Mouse (Mus musculus) lung, postnatal 0 days (tissue): ENCODE measurements at regions not wholly inside any gene's neighbourhood (a gene's known extent, or its start where the extent isn't known, plus 50 kb on each side); places are given as distances from the start of the nearest gene placed in this dataset.

ENCODE experiments used
- ATAC-seq: fragments of 200-750 bp; cut with Nextera tagmentation; 2 replicates; pipeline ENCODE4 v1.8.0; 2017; ENCODE audit warnings: moderate library complexity
- DNase-seq: peaks from one replicate; pipeline ENCODE4 v3.0.0-alpha.2; 2016; ENCODE audit warnings: low spot score
- H3K27ac ChIP-seq: fragments of 300-500 bp; sonication (generic); 2 replicates; pipeline ENCODE4 v1.5.1; 2014; ENCODE audit warnings: antibody characterized with exemption, mild to moderate bottlenecking, low read length, mixed read lengths
- H3K27me3 ChIP-seq: fragments of 300-500 bp; sonication (generic); replicated peaks from 2 replicates; pipeline ENCODE4 v1.6.1; 2014; ENCODE audit warnings: low read length, mixed read lengths; ENCODE audit not compliant: insufficient read depth
- H3K36me3 ChIP-seq: fragments of 300-500 bp; sonication (generic); 2 replicates; pipeline ENCODE4 v1.6.1; 2014; ENCODE audit warnings: low read length, mixed read lengths; ENCODE audit not compliant: insufficient read depth
- H3K4me1 ChIP-seq: fragments of 300-500 bp; sonication (generic); 2 replicates; pipeline ENCODE4 v1.6.1; 2014; ENCODE audit warnings: antibody characterized with exemption, low read depth, low read length, mixed read lengths; ENCODE audit not compliant: insufficient read depth
- H3K4me2 ChIP-seq: fragments of 300-500 bp; sonication (generic); replicated peaks from 2 replicates; pipeline ENCODE4 v1.6.1; 2014; ENCODE audit warnings: low read depth, mild to moderate bottlenecking, low read length, moderate library complexity, mixed read lengths
- H3K4me3 ChIP-seq: fragments of 300-500 bp; sonication (generic); 2 replicates; pipeline ENCODE4 v1.5.1; 2014; ENCODE audit warnings: low read depth, low read length
- H3K9ac ChIP-seq: fragments of 300-500 bp; sonication (generic); replicated peaks from 2 replicates; pipeline ENCODE4 v1.6.1; 2014; ENCODE audit warnings: low read depth, mild to moderate bottlenecking
- H3K9me3 ChIP-seq: fragments of 300-500 bp; sonication (generic); 2 replicates; pipeline ENCODE4 v1.6.1; 2016; ENCODE audit warnings: low read length, mixed read lengths
- CTCF ChIP-seq: IDR thresholded peaks from 2 replicates; pipeline ENCODE4 v1.5.1; 2016; ENCODE audit warnings: antibody characterized with exemption, mild to moderate bottlenecking
- EP300 ChIP-seq: IDR thresholded peaks from 2 replicates; pipeline ENCODE4 v1.6.1; 2016; ENCODE audit warnings: antibody characterized with exemption, mild to moderate bottlenecking, control low read depth
- WGBS: fragments of 180-500 bp; shearing (Covaris S2); extraction: QIAGEN DNeasy Blood & Tissue Kit; methylation state at CpG from one replicate; pipeline ENCODE4 v1.1.7; 2014; 5-methylcytosine and 5-hydroxymethylcytosine counted together

DNA sequence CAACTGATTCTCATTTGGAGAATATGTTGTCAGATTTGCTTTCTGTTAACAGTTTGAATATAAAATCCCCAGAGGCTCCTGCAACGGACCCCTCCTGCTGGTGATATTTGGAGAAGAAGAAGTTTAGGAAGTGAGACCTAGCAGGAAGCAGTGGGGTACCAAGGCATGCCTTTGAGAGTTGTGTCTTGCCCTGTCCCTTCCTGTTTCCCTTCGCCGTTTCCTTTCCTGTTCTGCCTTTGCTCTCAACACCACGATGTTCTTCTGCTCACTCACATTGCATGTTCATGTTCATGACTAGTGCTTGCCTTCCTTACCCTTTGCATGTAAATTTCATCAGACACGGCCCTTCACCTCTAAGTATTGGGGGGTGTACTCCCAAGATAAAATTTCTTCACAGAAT, 254.0 kb downstream of the Tle4 start:
- H3K4me1 ChIP-seq: no peaks in the 10 kb centered on the region
- H3K4me3 ChIP-seq: no peak overlapping the region
- H3K27me3 ChIP-seq: no peaks in the 10 kb centered on the region
- ATAC-seq (no peak), DNase-seq (no peak)
- no peak overlapping the region for H3K4me2 ChIP-seq
- no peak overlapping the region for H3K9ac ChIP-seq
- no peak for TF ChIP-seq CTCF
- TF ChIP-seq EP300: no peak
- no peak overlapping the region for H3K27ac ChIP-seq
- H3K9me3 ChIP-seq: no peaks in the 10 kb centered on the region
- H3K36me3 ChIP-seq: no peaks in the 10 kb centered on the region
- 52% methylated on average over 5 of the region's 5 CpGs for WGBS

DNA sequence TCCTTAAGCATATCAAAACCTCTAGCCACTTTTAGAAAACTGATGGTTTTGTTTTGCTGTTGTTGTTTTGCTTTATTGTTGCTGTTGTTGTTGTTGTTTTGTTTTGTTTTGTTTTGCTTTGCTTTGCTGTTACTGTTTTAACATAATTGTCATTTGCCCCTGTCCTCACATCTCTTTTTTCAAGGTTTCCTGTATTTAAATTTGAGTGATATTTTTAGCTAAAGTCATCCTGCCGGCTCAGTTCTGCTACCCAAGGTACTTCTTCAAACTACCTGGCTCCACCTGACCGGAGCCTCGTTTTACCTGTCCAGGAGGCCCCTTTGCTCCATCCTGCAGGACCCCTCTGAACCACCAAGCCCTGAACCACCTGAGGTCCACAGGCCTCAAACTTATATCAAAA, 253.4 kb downstream of the Tle4 start:
- Histone ChIP-seq H3K9me3 (no peaks in the 10 kb centered on the region), H3K27ac (no peak overlapping the region), H3K4me3 (no peak overlapping the region), H3K36me3 (no peaks in the 10 kb centered on the region), H3K4me2 (no peak overlapping the region), H3K27me3 (no peaks in the 10 kb centered on the region), H3K4me1 (no peaks in the 10 kb centered on the region), H3K9ac (no peak overlapping the region)
- ATAC-seq (no peak), DNase-seq (no peak)
- TF ChIP-seq EP300 (no peak), CTCF (no peak)
- 77% methylated on average over 3 of the region's 3 CpGs for WGBS

DNA sequence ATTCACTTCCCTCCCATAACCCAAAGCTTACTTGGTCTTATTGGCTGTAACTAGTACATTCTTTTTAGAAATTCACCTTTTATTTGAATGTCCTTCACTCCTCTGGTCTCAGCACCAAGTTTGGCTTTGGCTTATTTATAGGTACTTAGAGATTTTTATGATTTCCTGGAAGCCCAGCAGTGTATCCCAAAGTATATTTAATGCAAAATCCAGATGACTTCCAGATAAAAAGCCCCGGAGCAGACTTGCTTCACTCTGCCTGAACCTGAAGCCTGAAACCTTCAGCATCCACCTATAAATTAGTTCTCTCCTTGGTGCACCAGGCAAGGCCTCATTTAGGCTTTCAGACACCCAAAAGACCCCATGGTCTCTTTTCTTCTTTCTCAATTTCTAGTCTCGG, 250.8 kb downstream of the Tle4 start:
- H3K4me1 ChIP-seq: no peaks in the 10 kb centered on the region
- 75% methylated on average over 2 of the region's 2 CpGs for WGBS
- no peak overlapping the region for H3K9ac ChIP-seq
- no peak overlapping the region for H3K27ac ChIP-seq
- H3K36me3 ChIP-seq: no peaks in the 10 kb centered on the region
- DNase-seq (no peak), ATAC-seq (no peak)
- no peak overlapping the region for H3K4me3 ChIP-seq
- no peaks in the 10 kb centered on the region for H3K27me3 ChIP-seq
- no peaks in the 10 kb centered on the region for H3K9me3 ChIP-seq
- H3K4me2 ChIP-seq: no peak overlapping the region
- TF ChIP-seq EP300 (no peak), CTCF (no peak)

DNA sequence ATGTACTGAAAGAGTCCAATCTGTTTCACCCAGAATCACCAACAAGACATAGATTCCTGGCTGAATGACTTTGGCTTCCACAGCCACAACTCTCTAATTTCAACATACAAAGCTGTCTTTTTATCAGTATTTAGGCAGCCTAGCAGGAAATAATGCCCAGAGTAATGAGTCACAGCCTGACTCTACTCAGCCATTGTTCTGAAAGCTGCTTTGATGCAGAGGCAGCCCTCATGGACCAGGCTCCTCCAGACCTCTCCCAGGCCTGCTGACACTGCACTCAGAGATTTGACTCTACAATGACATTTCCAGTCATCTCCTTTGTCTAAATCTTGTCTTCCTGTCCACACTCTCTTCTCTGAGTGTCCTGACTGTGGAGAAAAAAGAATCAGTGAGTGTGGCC, 250.4 kb downstream of the Tle4 start:
- no peak overlapping the region for H3K4me3 ChIP-seq
- no peak overlapping the region for H3K27ac ChIP-seq
- TF ChIP-seq EP300: no peak
- TF ChIP-seq CTCF: no peak
- no peak overlapping the region for H3K4me2 ChIP-seq
- H3K4me1 ChIP-seq: no peaks in the 10 kb centered on the region
- no peaks in the 10 kb centered on the region for H3K36me3 ChIP-seq
- no peaks in the 10 kb centered on the region for H3K9me3 ChIP-seq
- DNase-seq (peak; percentile 9), ATAC-seq (no peak; the same call in 1 of the 2 replicates)
- H3K27me3 ChIP-seq: no peaks in the 10 kb centered on the region
- H3K9ac ChIP-seq: no peak overlapping the region

DNA sequence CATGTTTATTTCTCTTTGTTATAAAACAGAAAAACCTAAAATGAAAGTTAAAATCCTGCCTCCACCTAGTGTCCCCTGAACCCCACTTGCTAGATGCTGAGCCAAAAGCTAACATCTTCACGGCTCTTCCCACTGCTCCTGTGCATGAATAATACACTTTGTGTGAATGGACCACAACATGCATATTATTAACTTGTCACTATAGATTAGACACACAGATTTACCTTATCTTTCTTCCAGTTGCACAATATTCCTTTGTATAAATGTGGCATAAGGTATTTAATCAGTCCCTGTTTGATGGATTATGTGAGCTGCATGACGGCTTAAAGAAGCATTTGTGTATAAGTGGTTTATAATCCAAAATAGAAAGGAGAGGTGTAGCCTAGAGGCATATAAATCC, 248.1 kb downstream of the Tle4 start:
- 67% methylated on average over 2 of the region's 2 CpGs for WGBS
- H3K27me3 ChIP-seq: no peaks in the 10 kb centered on the region
- ATAC-seq (no peak), DNase-seq (no peak)
- TF ChIP-seq CTCF (no peak), EP300 (no peak)
- no peaks in the 10 kb centered on the region for H3K36me3 ChIP-seq
- H3K4me3 ChIP-seq: no peak overlapping the region
- no peaks in the 10 kb centered on the region for H3K4me1 ChIP-seq
- H3K9me3 ChIP-seq: no peaks in the 10 kb centered on the region
- no peak overlapping the region for H3K27ac ChIP-seq
- H3K4me2 ChIP-seq: no peak overlapping the region
- H3K9ac ChIP-seq: no peak overlapping the region

DNA sequence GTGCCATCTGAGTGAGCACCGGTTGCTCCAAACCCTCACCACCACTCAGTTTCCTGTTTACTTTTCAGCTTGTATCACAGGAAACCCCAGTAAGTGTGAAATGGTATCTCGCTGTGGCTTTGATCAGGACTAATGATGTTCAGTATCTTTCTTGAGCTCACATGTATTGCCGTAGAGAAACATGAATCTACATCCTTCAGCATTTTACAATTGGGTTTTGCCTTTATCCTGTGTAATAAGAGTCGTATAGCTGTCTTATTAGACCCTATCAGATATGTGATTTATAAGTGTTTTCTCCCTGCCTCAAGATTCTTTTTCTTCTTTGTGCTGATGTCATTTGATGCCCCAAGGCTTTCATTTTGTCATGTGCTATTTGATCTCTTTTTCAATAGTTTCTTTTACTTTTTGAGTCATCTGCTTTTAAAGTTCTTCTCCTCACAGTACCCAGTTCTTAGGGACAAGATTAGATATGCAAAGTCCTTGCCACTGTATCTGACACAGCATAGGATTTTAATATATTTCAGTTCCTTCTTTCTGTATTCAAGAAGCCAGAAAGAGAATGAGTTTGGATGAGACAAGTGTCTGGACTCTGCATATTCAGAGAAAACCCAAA, 246.0 kb downstream of the Tle4 start:
- H3K27ac ChIP-seq: no peak overlapping the region
- WGBS: 31% methylated on average over 4 of the region's 4 CpGs
- no peaks in the 10 kb centered on the region for H3K4me1 ChIP-seq
- no peak overlapping the region for H3K9ac ChIP-seq
- H3K4me2 ChIP-seq: no peak overlapping the region
- no peak overlapping the region for H3K4me3 ChIP-seq
- H3K27me3 ChIP-seq: no peaks in the 10 kb centered on the region
- TF ChIP-seq CTCF (no peak), EP300 (no peak)
- no peaks in the 10 kb centered on the region for H3K9me3 ChIP-seq
- ATAC-seq (no peak), DNase-seq (no peak)
- no peaks in the 10 kb centered on the region for H3K36me3 ChIP-seq

DNA sequence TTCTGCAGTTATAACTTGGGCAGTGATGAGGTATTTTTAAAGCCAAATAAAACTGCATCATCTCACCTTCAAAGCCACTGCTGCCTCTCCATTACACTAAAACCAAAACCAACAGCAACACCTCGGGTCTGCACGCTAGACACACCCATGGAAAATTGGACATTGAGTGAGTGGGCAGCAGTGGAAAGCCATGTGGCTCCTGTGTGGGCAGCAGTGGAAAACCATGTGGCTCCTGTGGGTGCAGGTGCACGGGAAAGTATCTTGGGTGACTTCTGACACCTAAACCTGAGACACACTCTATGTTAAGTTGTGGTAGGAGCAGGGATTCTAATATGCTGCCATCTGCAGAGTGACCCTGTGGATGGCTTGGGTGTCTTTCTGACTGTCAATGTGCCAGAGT, 245.3 kb downstream of the Tle4 start:
- H3K27me3 ChIP-seq: no peaks in the 10 kb centered on the region
- no peaks in the 10 kb centered on the region for H3K4me1 ChIP-seq
- TF ChIP-seq EP300: no peak
- TF ChIP-seq CTCF: no peak
- ATAC-seq (no peak), DNase-seq (no peak)
- no peaks in the 10 kb centered on the region for H3K36me3 ChIP-seq
- no peak overlapping the region for H3K4me3 ChIP-seq
- H3K4me2 ChIP-seq: no peak overlapping the region
- 86% methylated on average over 3 of the region's 3 CpGs for WGBS
- no peaks in the 10 kb centered on the region for H3K9me3 ChIP-seq
- H3K27ac ChIP-seq: no peak overlapping the region
- H3K9ac ChIP-seq: no peak overlapping the region
